Mouse (Mus musculus) cerebellum, postnatal 4 days (tissue): ENCODE measurements around the gene Decr2.
A peak's percentile ranks its signal among the peaks of the same experiment; 100 is the strongest.
"Not testable (repeated sequence)": the region's sequence is repeated elsewhere in the genome, so short reads cannot be mapped to it uniquely, and the experiment has no call there.

ENCODE experiments used
- DNase-seq, 2 experiments: peaks; one replicate each; pipeline ENCODE4 v3.0.0; 2022; ENCODE audit warnings: low spot score in 2 of 2, mixed read lengths in 1 of 2

The Decr2 gene

GRCm38 (mm10) chr17:26089905-26090632, at the start of gene Decr2:
Gene Decr2 (minus strand): TSS chr17:26090337.
- peak; percentile 69 to 87 for DNase-seq

GRCm38 (mm10) chr17:26138901-26139381, 48.8 kb upstream of the Decr2 start:
- no peak for DNase-seq

- DNase-seq: peak; percentile 83 to 96
Observed at GRCm38 (mm10) chr17:26138239-26138836, 48.2 kb upstream of the Decr2 start, which contains the start of gene Axin1. Gene Axin1 (plus strand): TSS chr17:26138688.

GRCm38 (mm10) chr17:26137751-26138130, 47.6 kb upstream of the Decr2 start:
- no peak for DNase-seq

GRCm38 (mm10) chr17:26137106-26137750, 47.1 kb upstream of the Decr2 start:
- no peak for DNase-seq

- no peak for DNase-seq
Observed at GRCm38 (mm10) chr17:26131856-26132853, 42.0 kb upstream of the Decr2 start.

GRCm38 (mm10) chr17:26131062-26131732, 41.1 kb upstream of the Decr2 start:
- no peak for DNase-seq

- no peak for DNase-seq
Observed at GRCm38 (mm10) chr17:26125226-26125625, 35.1 kb upstream of the Decr2 start.

GRCm38 (mm10) chr17:26124560-26124959, 34.4 kb upstream of the Decr2 start:
- DNase-seq: no peak

GRCm38 (mm10) chr17:26123267-26123684, 33.1 kb upstream of the Decr2 start, which contains the start of gene Mrpl28:
Gene Mrpl28 (plus strand): TSS chr17:26123500.
- peak; percentile 88 to 97 for DNase-seq

GRCm38 (mm10) chr17:26122431-26123140, 32.4 kb upstream of the Decr2 start:
- no peak for DNase-seq

GRCm38 (mm10) chr17:26119766-26120710, 29.9 kb upstream of the Decr2 start:
- peak in 1 of 2 experiments; percentile 44 for DNase-seq

- no peak for DNase-seq
Observed at GRCm38 (mm10) chr17:26116503-26117258, 26.5 kb upstream of the Decr2 start.

GRCm38 (mm10) chr17:26115956-26116487, 25.9 kb upstream of the Decr2 start:
- DNase-seq: no peak

GRCm38 (mm10) chr17:26115205-26115898, 25.2 kb upstream of the Decr2 start:
- DNase-seq: no peak

GRCm38 (mm10) chr17:26114461-26114860, 24.3 kb upstream of the Decr2 start:
- DNase-seq: not testable (repeated sequence)

GRCm38 (mm10) chr17:26114061-26114460, 23.9 kb upstream of the Decr2 start:
- DNase-seq: no peak
